Mouse (Mus musculus) bone marrow, adult 2 months (tissue): Measurements from ENCODE around the gene Sh3pxd2a. TPM values are rescaled to one million over a fixed set of nuclear protein-coding genes. Genes with fewer than 3 reads are reported as not detected.

Source experiments
- H3K27ac ChIP-seq: fragments of 200-500 bp; 2 replicates; pipeline ENCODE4 v1.5.1; 2012; ENCODE audit warnings: low read depth, mild to moderate bottlenecking, control low read depth, inconsistent platforms, low read length; ENCODE audit not compliant: control insufficient read depth, poor library complexity, insufficient read depth
- H3K4me1 ChIP-seq: fragments of 200-500 bp; 2 replicates; pipeline ENCODE4 v1.6.1; 2011; ENCODE audit warnings: low read length; ENCODE audit not compliant: control insufficient read depth, insufficient read depth
- H3K4me3 ChIP-seq: fragments of 200-500 bp; replicated peaks from 2 replicates; pipeline ENCODE3; 2011; ENCODE audit warnings: mild to moderate bottlenecking, low read depth, low read length, control low read depth; ENCODE audit not compliant: control insufficient read depth
- CTCF ChIP-seq: fragments of 200-500 bp; IDR thresholded peaks from 2 replicates; pipeline ENCODE4 v1.5.1; 2011; ENCODE audit warnings: low read length, control low read depth; ENCODE audit not compliant: control insufficient read depth, insufficient read depth
- POLR2A ChIP-seq: fragments of 200-500 bp; IDR thresholded peaks from 2 replicates; pipeline ENCODE4 v1.6.1; 2011; ENCODE audit warnings: low read depth, mild to moderate bottlenecking, control low read depth, low read length, borderline replicate concordance; ENCODE audit not compliant: control insufficient read depth
- WGBS: fragments of 180-500 bp; shearing (Covaris S2); methylation state at CpG from one replicate; pipeline ENCODE4 v1.1.7; 2018; 5-methylcytosine and 5-hydroxymethylcytosine counted together
- polyA plus RNA-seq: library from polyadenylated mRNA; stranded (reverse); fragments of >200 nt; gene quantifications from 2 replicates; pipeline ENCODE4 v1.2.4, GENCODE M21; 2011; ENCODE audit warnings: low replicate concordance; ENCODE audit not compliant: missing spikeins, insufficient read depth, insufficient read length

Sh3pxd2a gene
- polyA plus RNA-seq, 1 experiment, result 8.3 TPM

DNA sequence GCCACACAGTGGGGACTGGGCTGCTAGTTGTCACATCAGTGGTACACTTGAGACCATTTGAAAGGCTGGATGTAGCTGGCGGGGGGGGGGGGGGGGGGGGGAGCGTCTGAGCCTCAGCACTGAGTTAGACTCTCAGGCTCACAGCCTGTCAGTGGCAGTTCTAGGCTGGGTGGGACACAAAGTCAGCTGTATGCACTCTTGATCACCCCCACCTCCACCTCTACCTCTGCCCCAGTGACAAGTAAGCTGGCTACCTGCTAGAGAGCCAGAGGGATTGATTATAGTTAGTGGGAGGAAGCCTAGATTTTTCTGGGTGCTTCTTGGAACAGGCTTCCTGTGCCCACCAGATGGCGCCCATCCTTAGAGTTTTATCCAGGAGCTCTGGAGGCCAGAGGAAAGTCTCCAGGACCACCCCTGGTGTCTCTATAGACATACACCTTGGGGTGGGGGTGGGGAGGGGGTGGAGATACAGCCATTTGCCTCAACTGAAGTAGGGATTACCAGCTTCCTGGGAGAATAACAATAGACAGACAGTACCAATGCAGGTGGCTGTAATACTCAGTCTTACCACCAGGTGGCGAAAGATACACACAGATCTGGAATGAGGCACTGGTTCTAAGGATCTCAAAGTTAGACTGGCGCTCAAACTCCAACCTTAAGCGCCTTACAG is 107.9 kb downstream of the Sh3pxd2a start:
- Histone ChIP-seq H3K27ac (no peak overlapping the region), H3K4me3 (no peak overlapping the region), H3K4me1 (peaks cover 2% of the 10 kb centered on the region; the same call in 1 of the 2 replicates)
- 20% methylated on average over 5 of the region's 6 CpGs for WGBS
- no peak for TF ChIP-seq POLR2A
- TF ChIP-seq CTCF, result peak; percentile 56

DNA sequence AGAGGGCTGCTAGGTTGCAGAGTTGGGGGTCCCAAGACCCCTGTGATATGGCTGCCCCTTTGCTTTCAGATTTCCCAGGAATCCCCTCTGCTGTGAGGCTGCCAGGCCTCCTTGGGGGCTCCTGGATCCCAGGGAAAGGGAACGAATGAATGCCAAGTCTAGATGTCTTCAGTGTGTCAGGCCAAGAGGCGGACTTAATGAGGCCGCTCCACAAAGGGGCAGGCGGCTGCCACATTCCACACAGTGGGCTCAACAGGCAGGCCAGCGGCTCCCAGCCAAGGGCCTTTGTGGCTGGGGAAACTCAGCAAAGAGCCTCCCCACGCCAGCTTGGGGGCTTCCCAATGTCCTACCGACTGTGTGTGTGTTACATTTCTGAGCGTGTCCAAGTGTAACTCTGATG is 109.7 kb downstream of the Sh3pxd2a start:
- 91% methylated on average over 8 of the region's 8 CpGs for WGBS
- peaks cover 2% of the 10 kb centered on the region; the same call in 1 of the 2 replicates for H3K4me1 ChIP-seq
- H3K4me3 ChIP-seq, result no peak overlapping the region
- H3K27ac ChIP-seq, result no peak overlapping the region
- TF ChIP-seq POLR2A, result no peak

DNA sequence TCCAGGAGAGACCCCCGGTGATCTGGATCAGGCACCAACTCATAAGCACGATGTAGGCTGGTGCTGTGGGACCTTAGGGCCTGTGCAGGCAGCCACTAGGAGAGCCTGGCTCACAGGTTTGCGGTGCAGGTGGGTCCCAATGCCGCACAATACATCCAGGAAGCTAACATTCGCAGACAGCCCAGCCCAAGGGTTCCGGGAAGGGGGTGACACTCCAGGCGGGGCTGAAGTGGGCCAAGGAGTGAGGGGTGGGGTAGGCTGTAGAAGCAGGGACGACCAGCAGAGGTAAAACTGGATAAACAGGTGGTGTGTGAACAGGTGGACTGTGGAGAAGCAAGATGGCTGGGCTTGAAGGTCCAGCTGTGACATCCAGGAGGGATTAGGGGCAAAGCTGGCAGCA is 115.2 kb downstream of the Sh3pxd2a start:
- Histone ChIP-seq H3K4me1 (no peaks in the 10 kb centered on the region), H3K4me3 (no peak overlapping the region), H3K27ac (no peak overlapping the region; the same call in 1 of the 2 replicates)
- TF ChIP-seq CTCF, result no peak
- WGBS, result 73% methylated on average over 8 of the region's 8 CpGs

DNA sequence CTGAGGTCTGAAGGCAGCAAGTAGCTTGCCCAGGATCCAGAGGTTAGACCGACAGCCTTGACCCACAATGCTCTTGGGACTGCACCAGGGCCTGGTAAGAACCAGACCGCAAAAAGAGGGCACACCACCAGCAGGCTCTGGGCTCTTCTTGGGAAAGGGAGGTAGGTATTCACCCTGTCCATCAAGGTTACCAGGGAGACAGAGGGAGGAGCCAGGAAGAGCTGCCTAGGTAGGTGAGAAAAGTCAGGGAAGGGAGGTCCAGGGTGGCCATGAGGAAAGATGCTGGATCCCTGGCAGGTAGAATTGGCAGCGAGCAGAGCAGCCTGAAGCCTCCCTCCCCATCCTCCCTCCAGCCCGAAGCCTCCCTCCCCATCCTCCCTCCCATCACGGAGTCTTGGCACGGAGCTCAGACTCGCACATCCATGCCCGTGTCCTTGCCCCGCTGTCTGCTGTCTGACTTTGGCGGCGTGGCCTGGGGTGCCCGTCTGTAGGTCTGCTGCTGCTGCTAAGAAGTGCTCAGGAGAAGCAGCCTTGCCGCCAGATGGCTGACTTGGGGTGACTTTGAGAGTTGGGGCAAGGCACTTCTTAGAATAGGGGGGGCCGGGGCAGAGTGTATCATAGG is 115.7 kb downstream of the Sh3pxd2a start:
- TF ChIP-seq CTCF (no peak), POLR2A (no peak)
- Histone ChIP-seq H3K4me3 (no peak overlapping the region), H3K27ac (no peak overlapping the region), H3K4me1 (no peaks in the 10 kb centered on the region)
- 91% methylated on average over 14 of the region's 14 CpGs for WGBS

DNA sequence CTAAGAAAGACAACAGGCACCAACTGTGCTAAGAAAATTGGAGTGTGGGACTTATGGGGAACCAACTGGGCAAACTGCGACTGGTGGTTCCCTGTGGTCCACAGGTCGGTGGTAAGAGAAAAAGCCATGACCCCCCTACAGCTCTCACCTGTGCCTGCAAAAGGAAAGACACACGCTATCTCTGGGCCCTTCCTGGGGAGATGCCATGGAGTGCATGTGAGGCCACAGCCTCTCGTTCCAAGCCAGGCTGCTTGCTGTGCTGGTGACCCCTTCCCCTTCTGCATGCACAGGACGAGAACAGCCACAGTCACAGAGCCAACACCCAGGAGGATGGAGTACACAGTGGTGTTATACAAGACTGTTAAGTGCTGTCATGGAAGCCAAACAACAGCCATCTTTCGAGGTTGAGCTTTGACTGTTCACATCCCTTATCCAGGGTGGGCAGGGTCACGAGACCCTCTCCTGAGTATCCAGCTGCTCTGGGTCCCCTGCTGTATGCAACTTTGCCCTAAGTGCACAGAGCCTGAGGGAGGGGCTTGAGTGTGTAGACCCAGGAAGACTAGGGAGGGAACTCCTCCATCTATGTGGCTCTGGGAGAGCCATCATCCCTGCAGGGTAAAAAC is 117.1 kb downstream of the Sh3pxd2a start:
- no peak overlapping the region for H3K27ac ChIP-seq
- WGBS, result 73% methylated on average over 7 of the region's 7 CpGs
- no peak overlapping the region for H3K4me3 ChIP-seq
- H3K4me1 ChIP-seq, result no peaks in the 10 kb centered on the region
- no peak for TF ChIP-seq CTCF
- TF ChIP-seq POLR2A, result no peak

DNA sequence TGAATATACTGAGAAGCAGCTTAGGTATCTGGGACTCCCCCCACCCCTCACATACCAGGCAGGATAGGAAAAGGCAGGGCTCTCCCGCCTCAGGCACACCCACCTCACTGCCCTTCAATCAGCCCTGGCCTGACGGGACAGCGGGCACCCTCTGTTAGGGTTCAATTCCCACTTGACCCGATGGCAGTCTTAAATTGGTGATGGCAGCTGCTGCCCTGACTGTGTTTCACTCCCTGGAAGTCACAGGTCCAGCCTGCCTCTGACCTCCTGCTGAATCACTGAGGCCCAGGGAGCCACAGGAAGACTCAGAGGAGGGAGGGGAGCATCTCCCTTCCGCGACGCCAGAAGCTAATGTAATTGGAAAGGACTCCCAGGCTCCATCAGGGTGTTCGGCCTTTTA is 117.6 kb downstream of the Sh3pxd2a start:
- no peak overlapping the region for H3K27ac ChIP-seq
- H3K4me1 ChIP-seq, result no peaks in the 10 kb centered on the region
- 74% methylated on average over 8 of the region's 8 CpGs for WGBS
- H3K4me3 ChIP-seq, result no peak overlapping the region
- TF ChIP-seq POLR2A, result no peak
- no peak for TF ChIP-seq CTCF

DNA sequence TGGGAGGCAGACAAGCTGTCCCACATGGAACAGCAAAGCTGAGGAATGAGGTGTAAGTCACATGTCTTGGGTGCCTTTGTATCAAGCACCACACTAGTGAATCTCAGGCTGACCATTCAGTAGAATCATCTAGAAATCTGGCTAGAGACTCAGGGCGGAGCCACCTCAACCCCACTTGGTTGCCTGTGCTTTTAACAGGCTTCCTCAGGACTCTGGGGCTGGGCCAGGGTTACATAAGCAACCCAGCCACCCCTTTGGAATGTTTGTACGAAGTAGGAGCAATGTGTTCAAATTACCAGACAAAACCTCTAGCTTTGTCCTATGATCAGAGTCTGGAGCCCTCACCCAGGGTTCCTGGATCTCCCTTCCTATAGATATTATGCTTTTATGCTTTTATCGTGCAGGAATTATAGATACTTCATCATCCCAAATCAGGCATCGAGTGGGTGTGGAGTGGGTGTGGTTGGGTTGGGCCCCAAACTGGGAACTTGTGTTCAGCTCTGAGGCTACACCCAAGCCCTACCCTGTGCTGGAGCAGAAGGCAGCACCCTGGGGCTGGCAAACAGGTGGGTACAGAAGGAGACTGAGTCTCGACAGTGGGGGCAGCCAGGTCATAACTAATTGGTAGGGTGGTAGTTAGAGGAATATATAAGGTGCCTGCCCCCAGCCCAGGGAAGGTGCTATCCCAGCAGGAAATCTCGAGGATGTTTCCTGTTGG is 118.2 kb downstream of the Sh3pxd2a start:
- Histone ChIP-seq H3K4me3 (no peak overlapping the region), H3K27ac (no peak overlapping the region), H3K4me1 (no peaks in the 10 kb centered on the region)
- WGBS, result 56% methylated on average over 6 of the region's 6 CpGs
- TF ChIP-seq CTCF (no peak), POLR2A (no peak)

DNA sequence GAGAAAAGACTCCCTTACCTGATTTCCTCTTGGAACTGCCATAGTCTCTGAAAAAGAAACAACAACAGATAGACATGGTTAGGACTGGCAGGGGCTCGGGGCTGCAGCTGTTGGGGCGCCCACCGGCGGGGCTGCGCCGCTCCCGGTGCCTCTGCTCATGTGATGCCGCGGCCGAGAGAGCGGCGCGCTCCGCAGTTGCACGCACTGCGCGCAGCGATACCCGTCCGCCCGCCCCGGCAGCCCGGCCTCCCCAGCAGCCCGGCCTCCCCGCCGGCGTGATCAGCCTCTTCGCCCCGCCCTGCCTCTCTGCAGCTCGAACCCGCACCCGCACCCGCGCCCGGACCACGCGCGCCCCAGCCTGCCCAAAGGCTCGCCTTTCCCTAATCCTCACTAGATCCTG is 120.8 kb downstream of the Sh3pxd2a start:
- no peak overlapping the region for H3K27ac ChIP-seq
- TF ChIP-seq POLR2A (no peak), CTCF (no peak)
- WGBS, result 1% methylated on average over 39 of the region's 39 CpGs
- no peaks in the 10 kb centered on the region for H3K4me1 ChIP-seq
- H3K4me3 ChIP-seq, result no peak overlapping the region
